In the genomic region with DNA sequence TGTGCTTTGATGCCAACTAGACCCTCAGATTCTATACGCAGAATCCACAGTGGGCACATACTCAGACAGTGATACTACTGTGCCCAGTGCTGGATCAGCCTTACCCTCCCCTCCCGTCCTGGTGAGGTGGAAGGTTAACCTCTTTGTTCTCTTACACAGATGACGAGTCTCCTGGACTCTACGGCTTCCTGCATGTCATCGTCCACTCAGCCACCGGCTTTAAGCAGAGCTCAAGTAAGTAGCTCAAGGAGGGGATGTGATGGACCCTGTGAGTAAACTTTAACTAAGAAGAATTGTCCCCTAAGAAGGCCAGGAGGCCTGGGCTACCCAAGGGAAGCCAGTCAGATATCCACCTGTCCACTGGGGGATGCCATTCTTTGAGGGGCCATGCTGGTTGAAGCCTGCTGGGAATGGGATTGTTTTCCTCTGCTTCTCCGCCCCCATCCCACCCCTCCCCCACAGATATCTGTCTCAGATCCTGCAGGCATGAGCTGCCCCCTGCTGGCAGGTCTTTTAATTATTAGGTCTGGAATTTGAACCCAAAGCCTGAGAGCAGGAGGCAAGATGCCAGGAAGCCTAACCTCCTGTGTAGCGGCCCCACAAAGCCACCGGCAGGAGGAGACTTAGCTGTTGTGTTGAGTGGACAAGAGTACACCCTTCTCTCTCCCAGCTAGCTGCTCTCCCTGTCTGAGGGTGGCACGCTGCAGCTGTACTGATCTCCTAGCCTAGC, we compare ENCODE assay signal across 14 mouse cellular contexts. TPM values are rescaled to one million over a fixed set of nuclear protein-coding genes. Genes with fewer than 3 reads are reported as not detected.
DNase-seq lines count a peak whose midpoint lies in the region; ATAC-seq and TF ChIP-seq lines count a peak whose summit lies in the region.
"Had no signal": no experiment of that assay in that cellular context is flagged by ENCODE, and none has a peak within 500 bp of the region (broad histone marks: within the 10 kb centered on the region; RNA-seq: fewer than 3 reads in every experiment).

No protein-coding gene starts in this region.

- no peak overlapping the region for H3K9ac ChIP-seq in lung, postnatal 0 days (replicated peaks; ENCODE audit: low read depth)
- H3K9ac ChIP-seq in stomach, embryonic 15.5 days: no peak overlapping the region

- no peaks in the 10 kb centered on the region for H3K9me3 ChIP-seq in lung, postnatal 0 days (ENCODE audit: low read length)
- no peaks in the 10 kb centered on the region for H3K9me3 ChIP-seq in stomach, embryonic 15.5 days

- no peak overlapping the region for H3K27ac ChIP-seq in gastrocnemius, adult 2 months
- H3K27ac ChIP-seq in lung, postnatal 0 days (ENCODE audit: low read length): no peak overlapping the region
- no peak overlapping the region for H3K27ac ChIP-seq in stomach, embryonic 15.5 days

- no peak for DNase-seq in gastrocnemius, adult 2 months
- DNase-seq in gastrocnemius, postnatal 25 days: no peak
- no peak for DNase-seq in lung, postnatal 0 days (ENCODE audit: low spot score)
- no peak for DNase-seq in lung, postnatal 14 days
- DNase-seq in induced T-regulatory cell, adult 2 months (ENCODE audit: low read depth): peak; percentile 29
- no peak for DNase-seq in ovary, postnatal 36 days (ENCODE audit: low spot score)
- no peak for DNase-seq in adrenal gland, postnatal 4 days (ENCODE audit: low spot score in 2 of 2)
- DNase-seq: adrenal gland, adult 8-10 months; cerebellum, adult 9-11 months; gastrocnemius, postnatal 14 days; heart, postnatal 10 days; lung, adult 18-20 months; right cerebral cortex, adult 18-20 months had no signal

- no peak for TF ChIP-seq EP300 in lung, postnatal 0 days (IDR thresholded peaks at IDR 0.05)

- H3K27me3 ChIP-seq in lung, postnatal 0 days (replicated peaks; ENCODE audit: insufficient read depth, low read length): no peaks in the 10 kb centered on the region
- no peaks in the 10 kb centered on the region for H3K27me3 ChIP-seq in stomach, embryonic 15.5 days (replicated peaks)

- ATAC-seq in lung, postnatal 0 days: no peak
- peak; percentile 24; the same call in 1 of the 2 replicates for ATAC-seq in stomach, embryonic 15.5 days (ENCODE audit: insufficient read depth, low FRiP score, low read depth)

- peak; percentile 15; the same call in 1 of the 2 replicates for TF ChIP-seq CTCF in gastrocnemius, adult 2 months (IDR thresholded peaks at IDR 0.05)
- peak; percentile 33 for TF ChIP-seq CTCF in lung, postnatal 0 days (IDR thresholded peaks at IDR 0.05)

- no peaks in the 10 kb centered on the region for H3K4me1 ChIP-seq in lung, postnatal 0 days (ENCODE audit: insufficient read depth, low read depth, low read length)
- H3K4me1 ChIP-seq in stomach, embryonic 15.5 days: no peaks in the 10 kb centered on the region

- H3K36me3 ChIP-seq in lung, postnatal 0 days (ENCODE audit: insufficient read depth, low read length): peaks cover 36% of the 10 kb centered on the region
- peaks cover 36% of the 10 kb centered on the region for H3K36me3 ChIP-seq in stomach, embryonic 15.5 days

- WGBS in lung, postnatal 0 days: 67% methylated on average over 10 of the region's 10 CpGs
- WGBS in stomach, embryonic 15.5 days: 83% methylated on average over 10 of the region's 10 CpGs

- H3K4me2 ChIP-seq in lung, postnatal 0 days (replicated peaks; ENCODE audit: low read depth, low read length): no peak overlapping the region
- H3K4me2 ChIP-seq in stomach, embryonic 15.5 days: no peak overlapping the region

- intact Hi-C loops in gastrocnemius, adult 2 months (cut with DNase I): no loop called here

- no peak overlapping the region for H3K4me3 ChIP-seq in gastrocnemius, adult 2 months
- H3K4me3 ChIP-seq in lung, postnatal 0 days (ENCODE audit: low read depth, low read length): no peak overlapping the region
- H3K4me3 ChIP-seq in stomach, embryonic 15.5 days (replicated peaks): no peak overlapping the region

RNA-seq across cellular contexts. Expression of gene Specc1l, which starts 51.5 kb away (rescaled TPM):
- total RNA-seq in gastrocnemius, adult 2 months (2021): 10 to 100 TPM; 43.1 to 44.8 TPM
- 10 to 100 TPM; 31.2 to 33.5 TPM for total RNA-seq in gastrocnemius, postnatal 25 days (2021)
- polyA plus RNA-seq in lung, postnatal 0 days (2015; fragmentation: Nextera tagmentation; extraction: Ambion mirVana): 39.0 and 40.3 TPM in 2 replicates
- 26.7 and 30.0 TPM in 2 replicates for polyA plus RNA-seq in stomach, embryonic 15.5 days (2015; fragmentation: Nextera tagmentation; extraction: Ambion mirVana)
- total RNA-seq in adrenal gland, postnatal 4 days (2021): 10 to 100 TPM; 65.2 to 65.7 TPM
